26 mouse cellular contexts compared by ENCODE assay signal in genomic region chr6:136921601-136922000, GRCm38 (mm10). TPM values are rescaled to one million over a fixed set of nuclear protein-coding genes. Genes with fewer than 3 reads are reported as not detected.
DNase-seq lines count a peak whose midpoint lies in the region; ATAC-seq and TF ChIP-seq lines count a peak whose summit lies in the region.
"Had no signal": no experiment of that assay in that cellular context is flagged by ENCODE, and none has a peak within 500 bp of the region (broad histone marks: within the 10 kb centered on the region; RNA-seq: fewer than 3 reads in every experiment).

No protein-coding gene starts in this region.

- peaks cover 23% of the 10 kb centered on the region for H3K36me3 ChIP-seq in heart, embryonic 13.5 days
- H3K36me3 ChIP-seq in thymus, adult 2 months (ENCODE audit: control insufficient read depth, insufficient read depth, low read length): peaks cover 41% of the 10 kb centered on the region
- H3K36me3 ChIP-seq: kidney, embryonic 15.5 days; limb, embryonic 12.5 days; liver, embryonic 13.5 days; midbrain, embryonic 10.5 days; stomach, embryonic 15.5 days had no signal

- H3K27me3 ChIP-seq in heart, embryonic 13.5 days (replicated peaks): no peaks in the 10 kb centered on the region
- H3K27me3 ChIP-seq in thymus, adult 2 months (ENCODE audit: control insufficient read depth, insufficient read depth, low read length): no peaks in the 10 kb centered on the region
- H3K27me3 ChIP-seq: kidney, embryonic 15.5 days; limb, embryonic 12.5 days; liver, embryonic 13.5 days; stomach, embryonic 15.5 days had no signal

- 58% methylated on average over 7 of the region's 7 CpGs for WGBS in heart, embryonic 13.5 days
- WGBS in thymus, adult 2 months: 32% methylated on average over 7 of the region's 7 CpGs

- H3K9me3 ChIP-seq in heart, embryonic 13.5 days: no peaks in the 10 kb centered on the region
- H3K9me3 ChIP-seq: kidney, embryonic 15.5 days; limb, embryonic 12.5 days; liver, embryonic 13.5 days; midbrain, embryonic 10.5 days; stomach, embryonic 15.5 days had no signal

- no peak for ATAC-seq in heart, embryonic 13.5 days (ENCODE audit: extremely low read depth, insufficient number of reproducible peaks, low FRiP score, low TSS enrichment)
- ATAC-seq: hindbrain, embryonic 16.5 days; intestine, postnatal 0 days had no signal

- H3K27ac ChIP-seq in heart, embryonic 13.5 days (replicated peaks): no peak overlapping the region
- peak overlapping the region; percentile 12; the same call in 1 of the 2 replicates for H3K27ac ChIP-seq in thymus, adult 2 months (ENCODE audit: control insufficient read depth, insufficient read depth, low read length)
- H3K27ac ChIP-seq: kidney, embryonic 15.5 days; limb, embryonic 12.5 days; liver, embryonic 13.5 days; midbrain, embryonic 10.5 days; stomach, embryonic 15.5 days had no signal

- TF ChIP-seq POLR2A in thymus, adult 2 months (IDR thresholded peaks at IDR 0.05; ENCODE audit: control insufficient read depth, extremely low read depth, insufficient read depth, low read length, poor library complexity): no peak

- no peak for DNase-seq in heart, adult 8-10 months (ENCODE audit: low spot score)
- no peak for DNase-seq in thymus, adult 2 months
- DNase-seq in thymus, postnatal 0 days (ENCODE audit: low spot score): no peak
- peak; percentile 60 for DNase-seq in layer of hippocampus, adult 9-11 months
- DNase-seq in spleen, postnatal 14 days (ENCODE audit: low spot score in 2 of 2): no peak
- DNase-seq in cerebellum, postnatal 10 days: no peak
- DNase-seq: cerebellum, adult 9-10 months; gastrocnemius, postnatal 10 days; kidney, postnatal 4 days; liver, embryonic 13.5 days; lung, embryonic 14.5 days; lung, postnatal 36 days; retina, postnatal 1 day; thymus, postnatal 25 days had no signal

- H3K4me1 ChIP-seq in heart, embryonic 13.5 days: peaks cover 25% of the 10 kb centered on the region
- H3K4me1 ChIP-seq in thymus, adult 2 months (replicated peaks; ENCODE audit: control insufficient read depth, insufficient read depth, low read length): peaks cover 2% of the 10 kb centered on the region; the same call in 1 of the 2 replicates

- 0 out of 2 replicates have a peak overlapping the region, but pooled peaks have one; percentile 30 for H3K9ac ChIP-seq in heart, embryonic 13.5 days
- H3K9ac ChIP-seq: kidney, embryonic 15.5 days; limb, embryonic 12.5 days; liver, embryonic 13.5 days; lung, embryonic 14.5 days; stomach, embryonic 15.5 days had no signal

- no peak overlapping the region for H3K4me2 ChIP-seq in heart, embryonic 13.5 days
- H3K4me2 ChIP-seq: kidney, embryonic 15.5 days; limb, embryonic 12.5 days; liver, embryonic 13.5 days; lung, embryonic 14.5 days; stomach, embryonic 15.5 days had no signal

- H3K4me3 ChIP-seq in heart, embryonic 13.5 days: no peak overlapping the region
- no peak overlapping the region for H3K4me3 ChIP-seq in thymus, adult 2 months (ENCODE audit: control insufficient read depth, insufficient read depth, low read length)
- H3K4me3 ChIP-seq: kidney, embryonic 15.5 days; limb, embryonic 12.5 days; liver, embryonic 13.5 days; midbrain, embryonic 10.5 days; stomach, embryonic 15.5 days had no signal

- no peak for TF ChIP-seq CTCF in thymus, adult 2 months (IDR thresholded peaks at IDR 0.05; ENCODE audit: borderline replicate concordance, control insufficient read depth, extremely low read depth, insufficient read depth, low read length, poor library complexity)

RNA-seq across cellular contexts. Expression of gene Erp27, which starts 0.4 kb away (rescaled TPM):
- polyA plus RNA-seq in heart, embryonic 13.5 days (2015; fragmentation: Nextera tagmentation; extraction: Ambion mirVana): 0.80 and 0.96 TPM in 2 replicates
- total RNA-seq in heart, adult 8-10 months (2022): under 1 TPM in 2 of 4 experiments, not detected in 2; 0.44 to 0.57 TPM
- polyA plus RNA-seq in thymus, adult 2 months (2012; rRNA removed): 1.8 and 2.4 TPM in 2 replicates
- polyA plus RNA-seq in thymus, postnatal 0 days (2015; fragmentation: Nextera tagmentation; extraction: Ambion mirVana): 0.72 and 1.1 TPM in 2 replicates
- total RNA-seq: adrenal gland, adult 18-20 months; hematopoietic stem cell, adult 5-6 weeks; left cerebral cortex, adult 8-10 months; midbrain, postnatal 0 days had no signal
- polyA plus RNA-seq: midbrain, embryonic 10.5 days; midbrain, postnatal 0 days had no signal

RNA-seq across cellular contexts. Expression of gene Pde6h, which starts 2.0 kb away (rescaled TPM):
- 0.36 TPM in 1 of 2 replicates, not detected in the other for polyA plus RNA-seq in heart, embryonic 13.5 days (2015; fragmentation: Nextera tagmentation; extraction: Ambion mirVana)
- under 1 TPM in 1 of 4 experiments, not detected in 3; 0.81 TPM for total RNA-seq in heart, adult 8-10 months (2022)
- 0.01 TPM in 1 of 2 replicates, not detected in the other for polyA plus RNA-seq in thymus, adult 2 months (2012; rRNA removed)
- polyA plus RNA-seq in thymus, postnatal 0 days (2015; fragmentation: Nextera tagmentation; extraction: Ambion mirVana): 0.75 and 0.89 TPM in 2 replicates
- total RNA-seq: adrenal gland, adult 18-20 months; adrenal gland, postnatal 4 days; gastrocnemius, postnatal 10 days; hematopoietic stem cell, adult 5-6 weeks had no signal
- polyA plus RNA-seq: liver, embryonic 13.5 days; lung, embryonic 14.5 days; midbrain, embryonic 10.5 days; stomach, embryonic 15.5 days had no signal

RNA-seq across cellular contexts. Expression of gene Arhgdib, which starts 20.1 kb away (rescaled TPM):
- 85.1 and 86.5 TPM in 2 replicates for polyA plus RNA-seq in heart, embryonic 13.5 days (2015; fragmentation: Nextera tagmentation; extraction: Ambion mirVana)
- 10 to 100 TPM; 19.6 to 27.6 (median 22.0) TPM for total RNA-seq in heart, adult 8-10 months (2022)
- 644 and 667 TPM in 2 replicates for polyA plus RNA-seq in thymus, adult 2 months (2012; rRNA removed)
- 966 and 1,117 TPM in 2 replicates for polyA plus RNA-seq in thymus, postnatal 0 days (2015; fragmentation: Nextera tagmentation; extraction: Ambion mirVana)

RNA-seq across cellular contexts. Expression of gene Mgp, which starts 46.0 kb away (rescaled TPM):
- 290 and 310 TPM in 2 replicates for polyA plus RNA-seq in heart, embryonic 13.5 days (2015; fragmentation: Nextera tagmentation; extraction: Ambion mirVana)
- 100 to 1,000 TPM; 260 to 429 (median 309) TPM for total RNA-seq in heart, adult 8-10 months (2022)
- polyA plus RNA-seq in thymus, adult 2 months (2012; rRNA removed): 173 and 274 TPM in 2 replicates
- 53.9 and 64.3 TPM in 2 replicates for polyA plus RNA-seq in thymus, postnatal 0 days (2015; fragmentation: Nextera tagmentation; extraction: Ambion mirVana)
- total RNA-seq: hematopoietic stem cell, adult 5-6 weeks had no signal
